Mouse (Mus musculus): Measurements from ENCODE around the gene Tmem86b.
"Not testable (repeated sequence)": the region's sequence is repeated elsewhere in the genome, so short reads cannot be mapped to it uniquely, and the experiment has no call there.

Gene Tmem86b

DNA sequence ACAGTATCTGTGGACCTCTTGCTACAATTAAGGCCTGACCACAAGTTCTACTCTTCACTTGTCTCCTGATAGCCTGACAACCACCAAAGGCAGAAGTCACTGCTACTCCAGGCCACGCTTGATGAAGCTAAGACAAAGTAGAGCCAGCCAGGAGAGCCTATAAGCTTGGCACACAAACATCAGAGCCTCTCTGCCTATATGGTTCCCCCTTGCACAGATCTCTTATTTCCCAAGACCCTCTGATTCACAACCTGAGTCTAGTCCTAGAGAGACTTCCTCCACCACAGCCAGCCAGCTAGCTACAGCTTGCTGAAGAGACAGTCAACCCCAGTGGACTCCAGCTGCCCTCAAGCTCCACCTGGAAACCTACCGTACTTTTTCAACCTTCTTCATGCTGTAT is 16.8 kb upstream of the Tmem86b start:
- DNase-seq (ENCODE audit: low spot score): no peak

DNA sequence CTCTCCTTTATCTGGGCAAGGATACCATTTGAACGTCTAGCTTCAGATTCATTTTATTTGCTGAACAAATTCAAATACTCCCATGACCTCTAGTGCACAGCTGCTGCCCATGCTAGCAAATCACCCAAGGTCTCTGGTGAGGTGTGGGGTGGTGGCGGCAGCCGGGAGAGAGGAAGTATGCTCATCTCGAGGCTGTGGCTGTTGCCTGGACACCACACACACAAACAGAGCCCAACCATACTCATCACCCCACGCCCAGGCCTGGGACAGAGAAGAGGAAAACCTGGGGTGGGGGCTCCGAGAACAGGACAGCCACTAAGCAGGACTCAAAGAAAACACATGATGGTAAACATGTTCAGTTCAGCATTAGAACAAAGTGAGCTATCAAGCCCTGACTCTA is 16.1 kb upstream of the Tmem86b start:
- peak; percentile 53 for DNase-seq (ENCODE audit: low spot score)

- DNase-seq (ENCODE audit: low spot score): no peak
Measured at GRCm38 (mm10) chr7:4646806-4647205, 15.6 kb upstream of the Tmem86b start.

DNA sequence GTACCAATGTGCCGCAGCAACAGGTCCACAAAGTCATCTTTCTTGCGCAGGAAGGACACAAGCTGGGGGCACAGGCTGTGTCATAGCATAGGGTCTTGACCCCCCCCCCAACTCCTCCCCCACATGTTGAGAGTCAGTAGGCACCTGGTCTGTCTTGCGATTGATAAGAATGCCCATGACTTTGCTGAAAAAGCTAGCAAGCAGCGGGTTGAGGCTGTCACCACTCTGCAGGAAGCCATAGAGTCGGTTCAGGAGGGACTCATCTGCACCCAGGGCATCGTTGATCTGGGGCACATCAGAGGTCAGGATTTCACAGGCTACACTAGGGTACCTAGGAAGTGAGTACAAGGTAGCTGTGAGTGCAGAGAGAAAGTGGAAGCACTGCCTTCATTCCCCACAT is 12.0 kb upstream of the Tmem86b start:
- DNase-seq (ENCODE audit: low spot score): no peak

DNA sequence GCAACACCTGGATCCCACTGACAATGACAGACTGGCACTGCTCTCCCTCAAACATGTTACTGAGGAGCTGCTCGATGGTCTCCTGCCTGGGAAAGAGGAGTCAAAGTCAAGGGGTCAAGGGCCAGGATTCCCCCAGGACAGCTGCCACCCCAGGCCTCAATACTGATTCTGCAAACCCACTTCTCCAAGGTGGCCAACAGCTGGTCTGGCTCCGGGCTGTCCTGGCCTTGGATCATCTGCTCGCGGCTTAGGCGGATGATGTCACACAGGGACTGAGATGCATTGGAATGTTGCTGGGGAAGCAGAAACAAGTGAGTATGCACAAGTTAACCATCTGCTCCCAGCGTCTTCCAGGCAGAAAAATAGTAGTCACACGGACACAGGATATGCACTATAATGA is 10.7 kb upstream of the Tmem86b start:
- DNase-seq (ENCODE audit: low spot score): no peak

DNA sequence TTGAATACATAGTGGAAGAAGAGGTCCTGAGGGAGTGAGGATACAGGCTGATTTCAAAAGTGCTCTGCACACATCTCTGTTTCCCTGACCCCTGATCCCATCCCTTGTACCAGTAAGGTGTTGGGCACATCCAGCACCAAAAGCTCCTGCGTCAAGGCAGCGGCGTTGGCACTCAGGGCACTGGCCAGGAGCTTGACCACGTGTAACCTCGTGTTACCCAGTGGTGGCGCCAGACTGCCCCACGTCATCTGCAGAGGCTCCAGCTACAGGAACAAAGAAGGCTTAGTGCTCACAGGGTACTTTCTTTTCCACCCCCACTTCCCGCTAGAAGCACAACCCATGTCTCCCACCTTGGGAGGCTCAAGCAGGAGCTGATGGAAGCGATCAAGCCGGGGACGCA is 9.9 kb upstream of the Tmem86b start:
- DNase-seq (ENCODE audit: low spot score): no peak

DNA sequence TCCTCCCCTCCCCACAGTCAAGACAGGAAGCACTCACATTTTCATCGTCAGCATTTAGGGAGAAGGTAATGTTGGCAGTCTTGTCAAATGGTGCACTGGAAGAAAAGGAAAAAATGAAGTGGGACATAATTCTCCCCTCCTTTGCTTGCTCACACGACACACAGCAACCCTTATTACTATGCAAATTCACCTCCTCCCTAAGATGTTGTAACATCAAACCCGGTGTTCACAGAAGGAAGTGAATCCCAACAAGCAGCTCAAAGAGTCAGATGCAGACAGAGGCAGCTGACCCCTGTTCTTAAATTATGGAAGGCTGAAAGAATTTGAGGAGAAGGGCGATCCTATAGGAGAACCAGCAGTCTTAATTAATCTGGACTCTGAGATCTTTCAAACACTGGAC is 5.0 kb upstream of the Tmem86b start:
- no peak for DNase-seq (ENCODE audit: low spot score)

- DNase-seq (ENCODE audit: low spot score): no peak
Measured at GRCm38 (mm10) chr7:4630198-4630597, 1.0 kb downstream of the Tmem86b start.

- DNase-seq (ENCODE audit: low spot score): no peak
Measured at GRCm38 (mm10) chr7:4629586-4629985, 1.6 kb downstream of the Tmem86b start.

DNA sequence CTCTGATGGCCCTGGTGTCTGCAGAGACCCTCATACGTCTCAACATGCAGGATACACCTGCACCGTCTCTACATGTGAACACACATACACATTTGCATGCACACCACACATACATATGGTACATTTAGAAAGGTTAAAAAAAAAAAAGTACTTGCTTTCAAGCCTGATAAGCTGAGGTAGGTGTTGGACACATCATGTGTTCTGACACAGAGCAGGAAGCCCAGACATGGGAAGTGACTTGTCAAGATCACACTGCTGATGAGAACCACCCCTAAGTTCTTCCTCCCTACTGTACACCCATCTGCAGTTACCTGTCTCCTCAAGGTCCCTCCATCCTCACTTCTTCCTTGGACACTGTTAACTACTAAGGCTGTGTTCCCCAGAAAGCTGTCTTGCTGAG is 5.3 kb downstream of the Tmem86b start:
- no peak for DNase-seq (ENCODE audit: low spot score)

DNA sequence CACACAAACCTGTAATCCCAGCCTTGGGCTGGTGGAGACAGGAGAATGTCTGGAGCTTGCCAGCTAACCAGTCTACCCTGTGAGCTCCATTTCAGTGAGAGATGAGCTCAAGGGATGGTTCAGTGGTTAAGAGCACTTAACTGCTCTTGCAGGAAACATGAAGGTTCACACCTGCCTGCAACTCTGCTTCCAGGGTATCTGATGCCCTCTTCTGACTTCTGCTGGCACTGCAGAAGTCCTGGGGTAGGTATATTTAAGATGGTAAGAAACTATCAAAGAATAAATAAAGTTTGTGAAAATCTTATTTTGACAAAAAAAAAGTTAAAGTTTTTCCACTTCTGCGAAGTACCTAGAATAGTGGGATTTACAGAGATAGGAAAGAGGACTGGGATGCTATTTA is 6.9 kb downstream of the Tmem86b start:
- no peak for DNase-seq (ENCODE audit: low spot score)

DNA sequence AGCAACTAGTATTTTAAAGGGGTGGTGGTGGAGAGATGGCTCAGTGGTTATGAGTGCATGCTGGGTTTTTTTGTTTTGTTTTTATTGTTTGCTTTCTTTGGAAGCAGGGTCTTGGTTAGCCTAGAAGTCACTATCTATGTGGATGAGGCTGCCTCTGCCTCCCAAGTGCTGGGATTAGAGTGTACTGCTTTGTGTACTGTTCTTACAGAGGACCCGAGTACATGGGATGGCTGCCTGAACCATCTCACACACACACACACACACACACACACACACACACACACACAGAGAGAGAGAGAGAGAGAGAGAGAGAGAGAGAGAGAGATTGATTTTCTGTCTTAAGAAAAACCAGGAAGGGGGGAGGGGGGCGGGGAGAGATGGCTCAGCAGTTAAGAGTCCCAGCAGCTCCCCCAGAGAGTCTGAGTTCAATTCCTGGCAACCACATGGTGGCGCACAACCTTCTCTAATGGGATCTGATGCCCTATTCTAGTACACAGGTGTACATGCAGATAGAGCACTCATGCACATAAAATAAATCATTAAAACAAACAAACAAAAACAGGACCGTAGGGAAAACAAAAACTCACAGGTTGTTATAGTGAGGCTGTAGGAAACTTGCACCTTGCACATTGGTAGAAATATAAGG is 7.6 kb downstream of the Tmem86b start:
- peak; percentile 65 for DNase-seq (ENCODE audit: low spot score)

GRCm38 (mm10) chr7:4619979-4620378 is 11.2 kb downstream of the Tmem86b start:
- DNase-seq (ENCODE audit: low spot score): peak; percentile 82

GRCm38 (mm10) chr7:4613740-4614403 is 17.4 kb downstream of the Tmem86b start:
- no peak for DNase-seq (ENCODE audit: low spot score)

- no peak for DNase-seq (ENCODE audit: low spot score)
Measured at GRCm38 (mm10) chr7:4612956-4613355, 18.3 kb downstream of the Tmem86b start.

DNA sequence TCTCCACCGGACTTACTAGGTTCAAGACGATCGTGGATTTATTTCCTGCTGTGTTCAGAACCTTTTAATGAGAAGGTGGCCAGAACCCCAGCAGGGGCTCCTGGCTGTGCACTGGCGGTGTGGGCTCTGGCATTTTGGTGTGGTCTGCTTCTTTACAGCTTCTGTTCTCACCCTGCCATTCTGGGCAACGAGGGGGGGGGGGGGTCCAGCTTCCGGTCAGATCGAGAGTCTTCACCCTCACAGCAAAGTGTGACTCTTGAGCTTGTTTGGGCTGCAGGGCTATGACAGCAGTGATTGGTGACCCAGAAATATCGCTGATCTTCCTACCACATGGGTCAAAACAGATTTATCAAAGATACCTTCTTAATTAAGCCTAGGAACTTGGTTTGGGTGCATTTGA is 18.8 kb downstream of the Tmem86b start:
- no peak for DNase-seq (ENCODE audit: low spot score)

DNA sequence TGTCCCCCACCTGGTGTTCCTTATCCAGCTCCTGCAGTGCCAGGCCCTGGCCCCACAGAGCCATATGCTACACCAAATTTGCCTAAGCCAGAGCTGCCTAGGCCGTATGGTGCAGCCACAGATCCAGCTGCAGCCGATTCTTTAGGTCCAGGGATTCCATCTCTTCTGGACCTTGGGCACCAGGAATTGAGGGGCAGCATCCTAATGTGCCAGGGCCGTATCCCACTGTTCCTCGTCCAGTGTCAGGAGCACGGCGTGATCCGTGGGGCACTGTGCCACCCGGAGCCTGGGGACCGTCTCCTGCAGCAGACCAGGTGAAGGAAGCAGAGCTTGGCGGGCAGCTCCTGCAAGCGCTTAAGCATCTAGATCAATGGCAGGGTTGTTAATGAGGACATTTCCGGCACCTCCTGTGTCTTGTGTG is 19.3 kb downstream of the Tmem86b start:
- no peak for DNase-seq (ENCODE audit: low spot score)

DNA sequence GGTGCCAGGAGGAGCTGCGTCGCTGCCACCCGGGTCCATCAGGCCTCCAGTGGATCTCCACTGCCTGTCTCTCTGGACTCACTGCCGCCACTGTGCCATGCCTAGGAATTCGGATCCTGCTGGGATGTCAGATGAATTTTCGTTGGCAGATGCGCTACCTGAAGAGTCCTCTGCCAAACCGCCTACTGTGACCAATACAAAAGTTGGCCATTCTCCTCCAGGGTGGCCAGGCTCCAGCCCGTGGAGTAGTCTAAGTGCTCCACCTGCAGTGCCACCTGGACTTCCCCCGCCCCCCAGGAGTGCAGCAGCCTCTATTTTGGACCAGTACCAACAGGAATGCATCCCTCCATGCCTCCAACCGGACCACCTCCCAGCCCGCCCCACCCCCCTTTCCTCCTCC is 19.7 kb downstream of the Tmem86b start:
- no peak for DNase-seq (ENCODE audit: low spot score)

GRCm38 (mm10) chr7:4608002-4608401 is 23.2 kb downstream of the Tmem86b start:
- no peak for DNase-seq (ENCODE audit: low spot score)

GRCm38 (mm10) chr7:4603873-4604272 is 27.3 kb downstream of the Tmem86b start, which contains the start of gene Ptprh:
TSS of gene Ptprh (minus strand) at chr7:4604041.
- no peak for DNase-seq (ENCODE audit: low spot score)

DNA sequence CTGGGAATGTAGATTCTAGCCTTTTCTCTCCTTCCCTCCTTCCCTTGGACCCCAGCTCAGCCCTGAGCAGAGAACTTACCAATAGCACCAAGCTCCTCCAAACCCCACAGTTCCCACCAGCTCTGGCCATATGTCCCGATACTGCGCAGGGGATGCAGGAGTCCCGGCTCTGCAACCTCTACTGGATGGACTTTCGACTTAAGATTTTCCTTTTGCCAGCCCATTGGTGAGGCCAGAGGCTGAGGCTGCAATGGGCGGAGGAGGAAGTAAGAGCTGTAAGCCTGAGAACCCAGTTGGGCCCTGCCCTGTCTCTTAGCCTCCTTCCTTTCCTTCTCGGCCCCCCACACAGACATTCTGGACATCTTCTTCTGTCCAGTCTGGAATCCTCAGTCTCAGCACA is 28.3 kb downstream of the Tmem86b start:
- no peak for DNase-seq (ENCODE audit: low spot score)

DNA sequence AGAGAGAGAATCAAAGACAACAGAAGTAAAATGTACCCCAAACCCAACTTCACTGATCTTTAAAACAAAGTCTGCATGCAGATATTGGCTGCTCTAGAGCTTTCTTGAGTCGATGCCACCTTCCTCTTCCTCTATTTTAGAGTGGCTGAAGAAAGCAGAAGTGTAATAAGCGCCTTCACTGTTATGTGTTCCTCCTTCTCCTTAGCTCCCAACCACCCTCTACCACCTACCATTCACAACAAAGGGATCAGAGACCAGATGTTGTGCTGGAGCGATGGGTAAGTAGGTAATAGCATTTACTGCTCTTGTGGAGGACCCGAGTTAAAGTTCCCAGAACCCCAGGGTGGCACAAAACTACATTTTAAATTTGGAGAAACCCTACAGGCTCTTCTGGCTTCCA is 34.2 kb downstream of the Tmem86b start:
- DNase-seq (ENCODE audit: low spot score): not testable (repeated sequence)

DNA sequence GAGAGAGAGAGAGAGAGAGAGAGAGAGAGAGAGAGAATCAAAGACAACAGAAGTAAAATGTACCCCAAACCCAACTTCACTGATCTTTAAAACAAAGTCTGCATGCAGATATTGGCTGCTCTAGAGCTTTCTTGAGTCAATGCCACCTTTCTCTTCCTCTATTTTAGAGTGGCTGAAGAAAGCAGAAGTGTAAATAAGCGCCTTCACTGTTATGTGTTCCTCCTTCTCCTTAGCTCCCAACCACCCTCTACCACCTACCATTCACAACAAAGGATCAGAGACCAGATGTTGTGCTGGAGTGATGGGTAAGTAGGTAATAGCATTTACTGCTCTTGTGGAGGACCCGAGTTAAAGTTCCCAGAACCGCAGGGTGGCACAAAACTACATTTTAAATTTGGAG is 49.7 kb downstream of the Tmem86b start:
- not testable (repeated sequence) for DNase-seq (ENCODE audit: low spot score)
